9 mouse cellular contexts compared by ENCODE assay signal in genomic region chr17:24717943-24718342, GRCm38 (mm10). TPM values are rescaled to one million over a fixed set of nuclear protein-coding genes. Genes with fewer than 3 reads are reported as not detected.
DNase-seq lines count a peak whose midpoint lies in the region; ATAC-seq and TF ChIP-seq lines count a peak whose summit lies in the region.
"Had no signal": no experiment of that assay in that cellular context is flagged by ENCODE, and none has a peak within 500 bp of the region (broad histone marks: within the 10 kb centered on the region; RNA-seq: fewer than 3 reads in every experiment).

TSS of gene Rnf151 (minus strand) at chr17:24718063.
TSS of gene Rps2 (plus strand) at chr17:24718116.

- WGBS in heart, embryonic 14.5 days = 79% methylated on average over 4 of the region's 4 CpGs
- whole genome bisulfite sequencing in hindbrain, embryonic 12.5 days = 88% methylated on average over 4 of the region's 4 CpGs
- WGBS in midbrain, embryonic 11.5 days = 82% methylated on average over 4 of the region's 4 CpGs
- 79% methylated on average over 4 of the region's 4 CpGs for WGBS in cerebellum, adult 2 months

- peaks cover 4 to 22% of the 10 kb centered on the region in 2 experiments for H3K4me1 ChIP-seq in heart, embryonic 14.5 days (ENCODE audit: control insufficient read depth in 2 of 2, insufficient read depth in 2 of 2, low read length in 2 of 2)
- H3K4me1 ChIP-seq in G1E (ENCODE audit: insufficient read depth, low read depth, low read length) = peaks cover 28% of the 10 kb centered on the region
- peaks cover 24% of the 10 kb centered on the region for H3K4me1 ChIP-seq in hindbrain, embryonic 12.5 days
- peaks cover 7% of the 10 kb centered on the region for H3K4me1 ChIP-seq in midbrain, embryonic 11.5 days (ENCODE audit: control insufficient read depth, insufficient read depth, low read length)
- peaks cover 4% of the 10 kb centered on the region for H3K4me1 ChIP-seq in cerebellum, adult 2 months (ENCODE audit: control insufficient read depth, insufficient read depth, low read length)

- no peak for TF ChIP-seq CTCF in G1E (IDR thresholded peaks at IDR 0.05; ENCODE audit: low read depth, low read length)
- TF ChIP-seq CTCF in cerebellum, adult 2 months (IDR thresholded peaks at IDR 0.05; ENCODE audit: borderline replicate concordance, insufficient read depth, low read depth, low read length) = no peak

- no peak for TF ChIP-seq POLR2A in cerebellum, adult 2 months (IDR thresholded peaks at IDR 0.05; ENCODE audit: borderline replicate concordance, insufficient read depth, low read length)

- no peaks in the 10 kb centered on the region for H3K9me3 ChIP-seq in heart, embryonic 14.5 days (ENCODE audit: control insufficient read depth, low read length)
- no peaks in the 10 kb centered on the region for H3K9me3 ChIP-seq in G1E (replicated peaks)
- H3K9me3 ChIP-seq in hindbrain, embryonic 12.5 days (replicated peaks) = no peaks in the 10 kb centered on the region
- no peaks in the 10 kb centered on the region for H3K9me3 ChIP-seq in midbrain, embryonic 11.5 days (ENCODE audit: control insufficient read depth, low read length)

- no peak for ATAC-seq in heart, embryonic 14.5 days (ENCODE audit: insufficient number of reproducible peaks, insufficient read depth, low FRiP score, low read depth)
- ATAC-seq in G1E (ENCODE audit: extremely low read depth, insufficient number of reproducible peaks, low FRiP score, poor library complexity, severe bottlenecking) = no peak
- no peak for ATAC-seq in hindbrain, embryonic 12.5 days (ENCODE audit: low FRiP score)
- ATAC-seq in midbrain, embryonic 11.5 days (ENCODE audit: low FRiP score) = no peak

- H3K27ac ChIP-seq in heart, embryonic 14.5 days (replicated peaks in 1 of 2; ENCODE audit: control insufficient read depth in 1 of 2, insufficient read depth in 1 of 2, low read depth in 2 of 2, low read length in 2 of 2) = no peak within 1 kb of the TSS
- no peak within 1 kb of the TSS for H3K27ac ChIP-seq in hindbrain, embryonic 12.5 days
- no peak within 1 kb of the TSS for H3K27ac ChIP-seq in midbrain, embryonic 11.5 days (ENCODE audit: low read depth, low read length)
- no peak within 1 kb of the TSS for H3K27ac ChIP-seq in cerebellum, adult 2 months (ENCODE audit: insufficient read depth, low read length)

- peak within 1 kb of the TSS; percentile 57 to 79; a peak in 2 of 4 replicates for H3K4me3 ChIP-seq in heart, embryonic 14.5 days (ENCODE audit: control insufficient read depth in 1 of 2, insufficient read depth in 1 of 2, low read depth in 1 of 2, low read length in 2 of 2)
- peak within 1 kb of the TSS; percentile 81 for H3K4me3 ChIP-seq in G1E (ENCODE audit: low read depth, low read length)
- peak within 1 kb of the TSS; percentile 86 for H3K4me3 ChIP-seq in hindbrain, embryonic 12.5 days
- H3K4me3 ChIP-seq in midbrain, embryonic 11.5 days (ENCODE audit: low read depth, low read length) = peak within 1 kb of the TSS; percentile 88
- H3K4me3 ChIP-seq in cerebellum, adult 2 months (replicated peaks; ENCODE audit: insufficient read depth, low read depth, low read length) = no peak within 1 kb of the TSS

- H3K4me2 ChIP-seq in heart, embryonic 14.5 days (ENCODE audit: low read length) = peak within 1 kb of the TSS; percentile 70
- H3K4me2 ChIP-seq in hindbrain, embryonic 12.5 days (replicated peaks) = peak within 1 kb of the TSS; percentile 69
- H3K4me2 ChIP-seq in midbrain, embryonic 11.5 days = peak within 1 kb of the TSS; percentile 55

- peaks cover 40% of the 10 kb centered on the region for H3K36me3 ChIP-seq in heart, embryonic 14.5 days (ENCODE audit: control insufficient read depth, insufficient read depth, low read length)
- H3K36me3 ChIP-seq in G1E (replicated peaks) = peaks cover 61% of the 10 kb centered on the region
- peaks cover 29% of the 10 kb centered on the region for H3K36me3 ChIP-seq in hindbrain, embryonic 12.5 days
- peaks cover 11% of the 10 kb centered on the region for H3K36me3 ChIP-seq in midbrain, embryonic 11.5 days (ENCODE audit: control insufficient read depth, insufficient read depth, low read length)

- H3K9ac ChIP-seq in heart, embryonic 14.5 days (ENCODE audit: low read length) = peak within 1 kb of the TSS; percentile 80
- 0 out of 2 replicates have a peak within 1 kb of the TSS, but pooled peaks have one; percentile 89 for H3K9ac ChIP-seq in hindbrain, embryonic 12.5 days
- H3K9ac ChIP-seq in midbrain, embryonic 11.5 days (ENCODE audit: low read length) = no peak within 1 kb of the TSS

- no peaks in the 10 kb centered on the region for H3K27me3 ChIP-seq in heart, embryonic 14.5 days (ENCODE audit: control insufficient read depth, insufficient read depth, low read length)
- no peaks in the 10 kb centered on the region; the same call in 1 of the 2 replicates for H3K27me3 ChIP-seq in G1E (ENCODE audit: insufficient read depth, low read length)
- H3K27me3 ChIP-seq in hindbrain, embryonic 12.5 days = no peaks in the 10 kb centered on the region
- no peaks in the 10 kb centered on the region for H3K27me3 ChIP-seq in midbrain, embryonic 11.5 days (ENCODE audit: control insufficient read depth, insufficient read depth, low read length)
- no peaks in the 10 kb centered on the region for H3K27me3 ChIP-seq in cerebellum, adult 2 months (ENCODE audit: control insufficient read depth, insufficient read depth, low read length)

- DNase-seq in heart, adult 18-20 months = no peak
- no peak for DNase-seq in G1E (ENCODE audit: low spot score)
- DNase-seq in midbrain, embryonic 11.5 days (ENCODE audit: low spot score, missing footprints) = no peak
- DNase-seq in spleen, adult 12 weeks (ENCODE audit: low spot score) = no peak
- DNase-seq in layer of hippocampus, postnatal 36 days = no peak
- DNase-seq in cerebellum, adult 2 months = no peak
- DNase-seq: kidney, postnatal 4 days had no signal

RNA-seq across cellular contexts. Expression of gene Rnf151, which starts in this region (rescaled TPM):
- not detected in 2 replicates for polyA plus RNA-seq in heart, embryonic 14.5 days (2014; fragmentation: Nextera tagmentation; extraction: Ambion mirVana)
- total RNA-seq in heart, adult 18-20 months (2021) = not detected
- not detected in 2 replicates for total RNA-seq in G1E (2014; fragmentation: Nextera tagmentation)
- total RNA-seq in G1E (2017) = 0.23 TPM in 1 of 2 replicates, not detected in the other
- polyA plus RNA-seq in G1E (2012) = 0.13 and 0.17 TPM in 2 replicates
- 0.18 and 0.35 TPM in 2 replicates for polyA plus RNA-seq in hindbrain, embryonic 12.5 days (2016; fragmentation: Nextera tagmentation; extraction: Ambion mirVana)
- 0.22 TPM in 1 of 2 replicates, not detected in the other for polyA plus RNA-seq in midbrain, embryonic 11.5 days (2014; fragmentation: Nextera tagmentation; extraction: Ambion mirVana)
- not detected for total RNA-seq in layer of hippocampus, postnatal 36 days (2021)
- 0.18 and 0.57 TPM in 2 replicates for polyA plus RNA-seq in cerebellum, adult 2 months (2012; rRNA removed)

RNA-seq across cellular contexts. Expression of gene Rps2, which starts in this region (rescaled TPM):
- 919 and 1,010 TPM in 2 replicates for polyA plus RNA-seq in heart, embryonic 14.5 days (2014; fragmentation: Nextera tagmentation; extraction: Ambion mirVana)
- 100 to 1,000 TPM; 701 to 738 TPM for total RNA-seq in heart, adult 18-20 months (2021)
- total RNA-seq in G1E (2014; fragmentation: Nextera tagmentation) = 3,970 and 4,105 TPM in 2 replicates
- 950 and 975 TPM in 2 replicates for total RNA-seq in G1E (2017)
- 2,688 and 3,723 TPM in 2 replicates for polyA plus RNA-seq in G1E (2012)
- 795 and 841 TPM in 2 replicates for polyA plus RNA-seq in hindbrain, embryonic 12.5 days (2016; fragmentation: Nextera tagmentation; extraction: Ambion mirVana)
- 1,270 and 1,392 TPM in 2 replicates for polyA plus RNA-seq in midbrain, embryonic 11.5 days (2014; fragmentation: Nextera tagmentation; extraction: Ambion mirVana)
- total RNA-seq in layer of hippocampus, postnatal 36 days (2021) = 100 to 1,000 TPM; 326 to 349 TPM
- polyA plus RNA-seq in cerebellum, adult 2 months (2012; rRNA removed) = 577 and 621 TPM in 2 replicates
